Mouse (Mus musculus) midbrain, embryonic 10.5 days (tissue): ENCODE results near the gene Cabp2. TPM values are rescaled to one million over a fixed set of nuclear protein-coding genes. Genes with fewer than 3 reads are reported as not detected.
"Not testable (repeated sequence)": the region's sequence is repeated elsewhere in the genome, so short reads cannot be mapped to it uniquely, and the experiment has no call there.

Source experiments
- DNase-seq: peaks from one replicate; pipeline ENCODE4 v3.0.0-alpha.2; 2017; ENCODE audit warnings: low spot score
- H3K27ac ChIP-seq: fragments of 300-500 bp; sonication (generic); replicated peaks from 2 replicates; pipeline ENCODE4 v1.5.1; 2016; ENCODE audit warnings: mild to moderate bottlenecking
- H3K27me3 ChIP-seq: fragments of 300-500 bp; sonication (generic); 2 replicates; pipeline ENCODE4 v1.6.1; 2016; ENCODE audit warnings: low read depth, mild to moderate bottlenecking; ENCODE audit not compliant: poor library complexity, severe bottlenecking
- H3K36me3 ChIP-seq: fragments of 300-500 bp; sonication (generic); 2 replicates; pipeline ENCODE4 v1.6.1; 2016; ENCODE audit warnings: mild to moderate bottlenecking, moderate library complexity
- H3K4me1 ChIP-seq: fragments of 300-500 bp; sonication (generic); 2 replicates; pipeline ENCODE4 v1.6.1; 2016
- H3K4me3 ChIP-seq: fragments of 300-500 bp; sonication (generic); 2 replicates; pipeline ENCODE4 v1.5.1; 2016; ENCODE audit warnings: mild to moderate bottlenecking, moderate library complexity
- H3K9me3 ChIP-seq: fragments of 300-500 bp; sonication (generic); replicated peaks from 2 replicates; pipeline ENCODE4 v1.6.1; 2016; ENCODE audit warnings: mild to moderate bottlenecking
- WGBS: fragments of 180-500 bp; shearing (Covaris S2); methylation state at CpG from one replicate; pipeline ENCODE4 v1.1.7; 2016; 5-methylcytosine and 5-hydroxymethylcytosine counted together
- polyA plus RNA-seq: library from polyadenylated mRNA; unstranded; fragments of >200 nt; fragmentation: Nextera tagmentation; extraction: Ambion mirVana; gene quantifications from 2 replicates; pipeline ENCODE4 v1.2.1, GENCODE M21; 2016

Gene Cabp2
- polyA plus RNA-seq, 1 experiment from 2014 or later, result not detected

DNA sequence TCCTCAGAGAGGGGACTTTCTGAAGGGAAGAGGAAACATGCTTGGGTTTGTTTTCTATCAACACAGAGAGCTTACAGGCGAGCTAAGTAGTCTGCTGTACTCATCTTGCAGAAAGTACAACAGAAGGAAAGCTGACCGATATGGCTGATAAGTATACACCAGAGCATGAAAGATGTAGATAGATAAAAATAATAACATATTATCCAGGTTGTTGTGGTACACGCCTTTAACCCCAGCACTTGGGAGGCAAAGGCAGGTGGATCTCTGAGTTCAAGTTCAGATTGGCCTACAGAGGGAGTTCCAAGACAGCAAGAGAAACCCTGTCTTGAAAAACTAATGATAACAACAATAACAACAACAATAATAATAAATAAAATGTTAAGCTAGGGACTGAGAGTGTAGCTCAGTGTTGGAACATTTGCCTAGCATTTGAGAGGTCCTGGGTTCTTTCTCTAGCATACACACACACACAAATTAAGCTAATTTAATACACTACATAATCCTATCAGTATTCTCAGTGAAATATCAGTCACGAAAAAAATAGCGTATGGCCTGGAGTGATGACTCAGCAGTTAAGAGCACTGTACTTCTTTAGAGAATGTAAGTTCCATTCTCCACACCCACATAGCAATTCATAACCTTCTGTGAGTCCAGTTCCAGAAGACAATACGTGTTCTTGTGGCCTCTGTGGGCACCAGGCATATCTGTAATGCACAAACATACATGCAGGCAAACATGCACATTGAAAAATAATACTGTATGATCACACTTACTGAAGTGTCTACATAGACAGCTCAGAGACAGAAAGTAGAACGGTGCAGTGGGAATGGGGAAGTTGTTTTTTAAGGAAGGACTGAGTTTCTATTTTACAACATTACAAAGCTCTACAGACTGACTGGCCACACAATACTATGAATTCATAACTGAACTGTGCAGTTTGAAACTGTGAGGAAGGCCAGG, 41.3 kb downstream of the Cabp2 start:
- peaks cover 35% of the 10 kb centered on the region for H3K4me1 ChIP-seq
- no peak overlapping the region for H3K4me3 ChIP-seq
- WGBS, result 86% methylated on average over 7 of the region's 7 CpGs
- peaks cover 8% of the 10 kb centered on the region; the same call in 1 of the 2 replicates for H3K27me3 ChIP-seq
- H3K36me3 ChIP-seq, result peaks cover 10% of the 10 kb centered on the region
- no peaks in the 10 kb centered on the region for H3K9me3 ChIP-seq
- no peak overlapping the region for H3K27ac ChIP-seq
- DNase-seq, result no peak

DNA sequence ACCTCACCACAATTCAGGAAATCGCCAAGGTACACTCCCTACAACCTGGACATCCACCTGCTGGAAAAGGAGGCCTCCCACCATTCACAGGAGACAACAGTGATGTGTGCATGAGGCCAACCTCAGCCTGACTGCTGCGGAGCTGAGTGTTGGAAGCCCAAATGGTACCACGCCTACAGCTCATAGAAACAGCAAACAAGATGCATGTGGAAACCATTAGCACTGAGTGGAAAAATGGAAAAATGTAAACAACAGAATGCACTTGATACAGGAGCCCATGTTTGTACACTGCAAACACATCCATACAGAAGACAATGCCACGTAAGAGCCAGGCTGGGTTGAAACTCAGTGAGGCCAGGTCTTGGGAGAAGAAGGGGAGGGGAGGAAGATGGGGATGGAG, 43.1 kb downstream of the Cabp2 start:
- peaks cover 36% of the 10 kb centered on the region for H3K4me1 ChIP-seq
- peaks cover 21% of the 10 kb centered on the region for H3K36me3 ChIP-seq
- H3K4me3 ChIP-seq, result no peak overlapping the region
- WGBS, result 89% methylated on average over 4 of the region's 4 CpGs
- H3K27me3 ChIP-seq, result peaks cover 8% of the 10 kb centered on the region; the same call in 1 of the 2 replicates
- H3K9me3 ChIP-seq, result no peaks in the 10 kb centered on the region
- DNase-seq, result no peak
- no peak overlapping the region for H3K27ac ChIP-seq

DNA sequence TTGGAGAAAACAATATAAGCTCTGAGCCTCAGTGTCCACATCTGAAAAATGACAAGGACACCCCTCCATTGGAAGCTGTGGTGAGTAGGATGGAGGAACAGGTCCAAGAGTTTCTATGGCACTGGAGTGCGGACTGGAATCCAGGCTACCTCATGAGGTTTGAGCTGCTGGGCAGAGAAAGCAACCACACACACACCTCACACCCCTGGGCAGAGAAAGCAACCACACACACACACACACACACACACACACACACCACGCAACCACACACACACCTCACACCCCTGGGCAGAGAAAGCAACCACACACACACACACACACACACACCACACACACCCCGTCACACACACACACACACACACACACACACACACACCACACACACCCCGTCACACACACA, 43.9 kb downstream of the Cabp2 start:
- H3K36me3 ChIP-seq, result peaks cover 30% of the 10 kb centered on the region
- WGBS, result 18% methylated on average over 4 of the region's 4 CpGs
- not testable (repeated sequence) for DNase-seq, H3K27me3 ChIP-seq, H3K9me3 ChIP-seq
- peaks cover 32% of the 10 kb centered on the region for H3K4me1 ChIP-seq
- peak overlapping the region; percentile 79 for H3K4me3 ChIP-seq
- peak overlapping the region; percentile 90 for H3K27ac ChIP-seq

DNA sequence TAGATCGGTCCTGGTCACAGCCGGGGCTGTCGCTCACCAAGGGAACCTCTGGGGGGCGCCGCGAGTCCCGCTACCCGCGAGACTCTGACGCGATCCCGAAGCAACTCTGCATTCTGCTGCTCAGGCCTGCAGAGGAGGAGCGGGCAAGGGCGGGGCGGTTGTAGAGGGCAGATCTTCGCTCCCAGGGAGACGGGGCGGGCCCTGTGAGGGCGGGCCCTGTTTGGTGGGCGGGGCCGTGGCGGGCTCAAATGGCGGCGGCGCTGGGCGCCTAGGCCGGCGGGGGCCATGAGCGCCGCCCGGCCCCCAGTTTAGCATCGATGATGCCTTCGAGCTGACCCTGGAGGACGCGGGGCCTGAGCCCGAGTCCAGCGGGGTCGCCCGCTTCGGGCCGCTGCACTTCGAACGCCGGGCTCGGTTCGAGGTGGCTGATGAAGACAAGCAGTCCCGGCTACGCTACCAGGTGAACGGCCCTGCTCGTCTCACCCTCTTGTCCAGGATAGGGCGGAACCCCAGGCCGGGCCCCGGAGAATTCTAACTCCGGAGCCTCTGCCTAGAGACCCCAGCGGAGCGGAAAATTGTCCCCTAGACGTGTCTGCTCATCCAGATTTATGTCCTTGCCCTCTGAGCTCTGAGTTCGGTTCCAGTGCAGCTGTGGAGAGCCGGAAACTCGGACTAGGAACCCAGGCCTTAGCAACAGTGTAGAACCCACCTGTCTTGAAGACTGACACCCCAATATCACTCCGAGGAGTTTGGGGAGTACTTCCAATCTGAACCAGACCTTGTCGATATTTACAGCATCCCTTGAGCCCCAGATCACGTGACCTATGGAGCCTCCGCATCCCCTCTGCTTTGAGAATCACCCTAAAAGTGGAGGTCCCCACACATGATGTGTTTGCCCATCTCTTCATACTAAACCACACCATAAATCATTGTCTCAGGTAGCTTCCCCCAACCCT, 44.6 kb downstream of the Cabp2 start, which contains the start of gene Aip:
Gene Aip (minus strand): TSS at position 118 of the 956 bp plus-strand sequence.
- Histone ChIP-seq H3K36me3 (peaks cover 35% of the 10 kb centered on the region), H3K4me3 (peak within 1 kb of the TSS; percentile 79), H3K4me1 (peaks cover 25% of the 10 kb centered on the region), H3K27ac (peak within 1 kb of the TSS; percentile 90), H3K9me3 (no peaks in the 10 kb centered on the region), H3K27me3 (no peaks in the 10 kb centered on the region)
- 1% methylated on average over 64 of the region's 64 CpGs for WGBS
- peak; percentile 99 for DNase-seq

DNA sequence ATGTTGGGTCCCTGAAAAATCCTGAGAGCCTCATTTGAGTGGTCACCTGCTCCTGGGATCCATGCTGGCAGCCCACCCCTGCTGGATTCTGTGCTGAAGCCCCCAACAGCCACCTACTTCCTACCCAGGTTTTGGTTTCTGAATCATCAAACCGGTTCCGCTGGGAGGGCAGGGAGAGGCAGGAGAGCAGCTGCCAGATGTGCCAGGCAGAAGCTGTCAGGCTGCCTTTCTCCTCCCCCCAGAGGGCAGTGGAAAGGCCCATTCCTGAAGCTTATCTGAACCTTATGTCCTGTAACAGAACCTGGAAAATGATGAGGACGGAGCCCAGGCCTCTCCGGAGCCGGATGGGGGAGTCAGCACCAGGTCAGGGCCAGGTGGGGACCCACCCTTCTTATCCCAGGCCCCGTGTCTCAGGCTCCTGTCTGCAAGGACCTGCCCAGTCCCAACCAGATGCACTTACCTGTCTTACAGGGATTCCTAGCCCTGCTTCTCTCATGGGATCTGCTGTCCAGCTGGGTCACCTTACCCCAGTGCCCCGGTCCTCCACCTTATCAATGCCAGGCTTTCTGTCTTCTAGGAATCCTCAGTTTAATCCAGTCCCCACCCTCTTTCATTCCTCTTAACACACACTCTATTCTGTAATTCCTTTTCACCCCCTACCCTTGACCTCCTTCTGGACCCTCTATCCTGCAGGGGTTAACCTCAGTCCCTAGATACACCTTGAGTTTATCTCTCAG, 45.5 kb downstream of the Cabp2 start:
- Histone ChIP-seq H3K9me3 (no peaks in the 10 kb centered on the region), H3K4me3 (peak overlapping the region; percentile 79), H3K27me3 (no peaks in the 10 kb centered on the region), H3K27ac (peak overlapping the region; percentile 90), H3K4me1 (peaks cover 22% of the 10 kb centered on the region), H3K36me3 (peaks cover 44% of the 10 kb centered on the region)
- 73% methylated on average over 7 of the region's 7 CpGs for WGBS
- DNase-seq, result no peak

DNA sequence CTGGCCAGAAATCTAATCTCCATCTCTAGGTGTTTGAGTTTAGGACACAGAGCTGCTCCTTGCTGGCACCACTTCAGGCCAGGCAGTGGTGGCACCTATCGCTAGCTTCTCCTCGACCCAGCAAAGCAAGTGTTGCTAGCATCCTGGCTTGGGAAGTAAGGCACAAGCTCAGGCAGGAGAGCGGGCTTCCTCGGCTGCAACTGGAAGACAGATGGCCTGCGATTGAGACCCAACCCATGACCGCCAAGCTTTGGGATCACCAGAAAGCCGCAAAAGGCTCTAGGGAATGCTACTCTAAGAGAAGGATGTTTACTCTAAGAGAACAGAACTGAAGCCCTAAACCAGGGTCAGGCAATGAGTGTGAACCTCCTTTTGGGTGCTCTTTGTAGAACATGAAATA, 48.1 kb downstream of the Cabp2 start:
- H3K27me3 ChIP-seq, result no peaks in the 10 kb centered on the region
- peaks cover 22% of the 10 kb centered on the region for H3K4me1 ChIP-seq
- H3K27ac ChIP-seq, result no peak overlapping the region
- peaks cover 61% of the 10 kb centered on the region for H3K36me3 ChIP-seq
- DNase-seq, result no peak
- WGBS, result 96% methylated on average over 7 of the region's 7 CpGs
- no peak overlapping the region for H3K4me3 ChIP-seq
- H3K9me3 ChIP-seq, result no peaks in the 10 kb centered on the region

DNA sequence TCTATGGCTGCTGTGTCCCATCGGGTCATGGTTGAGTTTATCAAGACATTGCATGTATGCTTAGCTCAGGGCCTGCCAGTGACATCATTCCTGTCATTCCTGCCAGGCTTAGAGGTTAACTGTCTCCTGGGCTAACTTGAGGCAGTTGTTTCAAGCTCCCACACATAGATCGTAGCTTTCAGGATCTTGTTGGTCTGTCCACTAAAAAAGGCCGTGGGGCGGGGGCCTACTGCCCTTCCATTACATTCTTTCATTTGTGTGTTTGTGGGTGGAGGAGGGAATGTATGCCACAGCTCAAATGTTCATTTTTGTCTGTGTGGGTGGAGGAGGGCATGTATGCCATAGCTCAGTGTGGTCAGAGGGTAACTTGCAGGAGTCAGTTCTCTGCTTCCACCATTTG, 48.7 kb downstream of the Cabp2 start:
- no peak overlapping the region for H3K27ac ChIP-seq
- H3K9me3 ChIP-seq, result no peaks in the 10 kb centered on the region
- H3K4me1 ChIP-seq, result peaks cover 21% of the 10 kb centered on the region
- no peak for DNase-seq
- H3K36me3 ChIP-seq, result peaks cover 61% of the 10 kb centered on the region
- no peaks in the 10 kb centered on the region for H3K27me3 ChIP-seq
- no peak overlapping the region for H3K4me3 ChIP-seq
- 90% methylated on average over 4 of the region's 4 CpGs for WGBS

DNA sequence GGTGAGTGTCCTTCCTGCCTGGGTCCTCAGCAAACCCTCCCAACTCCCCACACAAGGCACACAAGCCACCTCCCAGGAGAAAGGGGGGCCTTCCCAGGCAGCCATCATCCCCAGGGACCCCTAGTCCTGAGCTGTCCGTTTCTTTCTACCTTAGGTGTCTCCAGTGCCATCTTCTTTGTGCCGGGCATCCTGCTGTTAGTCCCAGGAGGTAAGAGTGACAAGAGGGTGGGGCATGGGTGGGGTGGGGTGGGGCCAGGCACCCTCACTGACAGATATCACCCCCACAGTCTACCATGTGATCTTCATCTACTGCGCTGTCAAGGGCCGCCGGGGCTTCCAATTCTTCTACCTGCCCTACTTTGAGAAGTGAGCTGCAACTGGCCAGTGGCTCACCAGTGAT, 49.7 kb downstream of the Cabp2 start:
- Histone ChIP-seq H3K36me3 (peaks cover 61% of the 10 kb centered on the region), H3K4me3 (no peak overlapping the region), H3K4me1 (peaks cover 17% of the 10 kb centered on the region), H3K27ac (no peak overlapping the region), H3K27me3 (no peaks in the 10 kb centered on the region), H3K9me3 (no peaks in the 10 kb centered on the region)
- 95% methylated on average over 5 of the region's 5 CpGs for WGBS
- no peak for DNase-seq

DNA sequence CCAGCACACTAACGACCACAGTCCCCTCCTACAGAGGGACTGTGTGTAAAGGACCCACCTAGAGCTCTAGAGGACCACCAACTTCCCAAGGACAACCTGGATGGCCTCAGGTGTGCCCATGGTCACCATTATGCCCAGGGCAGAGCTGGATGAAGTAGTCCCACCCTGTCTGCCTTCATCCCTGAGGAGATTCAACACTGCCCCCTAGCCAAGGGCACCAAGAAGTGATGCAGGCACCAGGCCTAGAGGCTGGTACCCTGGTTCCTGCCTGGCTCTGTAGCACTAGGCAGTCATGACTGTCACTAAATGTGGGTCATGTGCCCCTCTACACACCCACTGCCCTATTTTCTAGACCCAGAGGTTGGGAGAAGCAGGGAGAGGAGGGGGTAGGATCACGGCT, 50.4 kb downstream of the Cabp2 start:
- peaks cover 10% of the 10 kb centered on the region for H3K4me1 ChIP-seq
- no peaks in the 10 kb centered on the region for H3K27me3 ChIP-seq
- no peaks in the 10 kb centered on the region for H3K9me3 ChIP-seq
- no peak overlapping the region for H3K27ac ChIP-seq
- WGBS, result 83% methylated on average over 2 of the region's 2 CpGs
- H3K4me3 ChIP-seq, result no peak overlapping the region
- H3K36me3 ChIP-seq, result peaks cover 61% of the 10 kb centered on the region
- DNase-seq, result no peak

DNA sequence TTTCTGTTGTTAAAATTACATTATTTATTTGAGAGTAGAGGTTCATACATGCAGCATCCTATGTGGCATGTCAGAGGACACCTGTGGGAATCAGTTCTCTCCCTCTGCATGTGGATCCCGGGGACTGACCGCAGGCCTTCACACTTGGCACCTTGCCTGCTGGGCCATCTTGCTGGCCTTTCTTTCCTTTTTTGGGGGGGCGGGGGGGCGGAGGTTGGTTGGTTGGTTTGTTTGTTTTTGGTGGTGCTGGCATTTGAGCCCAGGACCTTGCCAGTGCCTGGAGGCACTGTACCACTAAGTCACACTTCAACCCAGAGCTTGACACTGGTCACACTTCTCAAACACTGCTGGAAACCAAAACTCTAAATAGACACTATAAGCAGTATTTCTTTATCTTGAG, 53.0 kb downstream of the Cabp2 start:
- Histone ChIP-seq H3K4me3 (no peak overlapping the region), H3K4me1 (peaks cover 9% of the 10 kb centered on the region), H3K27me3 (no peaks in the 10 kb centered on the region), H3K36me3 (peaks cover 41% of the 10 kb centered on the region), H3K9me3 (no peaks in the 10 kb centered on the region), H3K27ac (no peak overlapping the region)
- WGBS, result 98% methylated on average over 4 of the region's 4 CpGs
- no peak for DNase-seq

DNA sequence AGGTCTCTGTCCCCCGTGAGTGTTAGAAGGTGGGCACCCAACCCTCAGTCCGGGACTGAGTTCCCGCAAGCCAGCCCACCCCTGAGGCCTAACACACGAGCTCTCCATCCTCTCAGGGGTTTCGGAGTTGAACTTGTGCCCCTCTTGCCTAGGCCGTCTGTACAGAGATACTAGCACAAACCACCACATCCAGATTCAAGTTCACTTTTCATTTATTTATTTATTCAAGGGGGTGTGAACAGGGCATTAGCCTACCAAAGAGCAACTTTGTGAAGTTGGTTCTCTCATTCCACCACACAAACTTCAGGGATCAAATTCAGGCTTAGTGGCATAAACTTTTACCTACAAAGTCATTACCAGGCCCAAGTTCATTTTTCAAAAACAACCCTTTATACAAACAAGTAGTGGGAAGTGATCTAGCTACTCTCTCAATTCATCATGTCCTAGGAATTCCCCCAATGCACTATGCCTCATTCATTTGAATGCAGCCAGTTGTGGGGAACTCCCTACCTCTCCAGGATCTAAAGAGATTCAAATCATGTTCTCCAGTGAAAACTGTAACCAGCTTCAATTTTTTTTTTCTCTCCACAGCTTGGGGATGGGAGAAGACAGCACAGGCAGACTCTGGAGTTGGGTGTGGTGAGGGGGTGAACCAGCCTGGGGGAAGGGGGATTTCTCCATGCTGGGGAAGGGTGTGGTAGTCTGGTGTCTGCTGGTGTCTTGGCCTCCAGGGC, 54.0 kb downstream of the Cabp2 start:
- not testable (repeated sequence) for DNase-seq, H3K27ac ChIP-seq, H3K27me3 ChIP-seq, H3K4me3 ChIP-seq, H3K9me3 ChIP-seq
- Histone ChIP-seq H3K4me1 (peaks cover 19% of the 10 kb centered on the region), H3K36me3 (peaks cover 30% of the 10 kb centered on the region)
- 76% methylated on average over 6 of the region's 6 CpGs for WGBS
